Mouse (Mus musculus): ENCODE data around the gene Fgr. TPM values are rescaled to one million over a fixed set of nuclear protein-coding genes. Genes with fewer than 3 reads are reported as not detected.
"Not testable (repeated sequence)": the region's sequence is repeated elsewhere in the genome, so short reads cannot be mapped to it uniquely, and the experiment has no call there.

Gene Fgr
- polyA plus RNA-seq, 1 experiment = 4.9 TPM

GRCm38 (mm10) chr4:132981621-132982020, 7.7 kb downstream of the Fgr start:
- 92% methylated on average over 6 of the region's 6 CpGs for WGBS
- no peak for DNase-seq (ENCODE audit: low read depth, low spot score)

GRCm38 (mm10) chr4:132982999-132983398, 9.1 kb downstream of the Fgr start:
- DNase-seq (ENCODE audit: low read depth, low spot score) = no peak

GRCm38 (mm10) chr4:132983664-132984512, 10.0 kb downstream of the Fgr start:
- DNase-seq (ENCODE audit: low read depth, low spot score) = no peak
- WGBS = 79% methylated on average over 7 of the region's 7 CpGs

More at GRCm38 (mm10) chr4:132982999-132983398, 9.1 kb downstream of the Fgr start:
- 61% methylated on average over 6 of the region's 6 CpGs for WGBS

GRCm38 (mm10) chr4:132988581-132989355, 14.9 kb downstream of the Fgr start:
- DNase-seq (ENCODE audit: low read depth, low spot score) = no peak
- WGBS = 84% methylated on average over 6 of the region's 6 CpGs

GRCm38 (mm10) chr4:132993553-132993952, 19.7 kb downstream of the Fgr start:
- no peak for DNase-seq (ENCODE audit: low read depth, low spot score)
- 84% methylated on average over 4 of the region's 4 CpGs for WGBS

- DNase-seq (ENCODE audit: low read depth, low spot score) = no peak
- WGBS = 52% methylated on average over 14 of the region's 14 CpGs
Observed at GRCm38 (mm10) chr4:132997469-132998237, 23.8 kb downstream of the Fgr start.

- 30% methylated on average over 10 of the region's 10 CpGs for WGBS
- DNase-seq (ENCODE audit: low read depth, low spot score) = no peak
Observed at GRCm38 (mm10) chr4:133002896-133003295, 29.0 kb downstream of the Fgr start.

GRCm38 (mm10) chr4:133003316-133004018, 29.6 kb downstream of the Fgr start:
- 76% methylated on average over 21 of the region's 21 CpGs for WGBS
- DNase-seq (ENCODE audit: low read depth, low spot score) = no peak

- peak; percentile 45 for DNase-seq (ENCODE audit: low read depth, low spot score)
- WGBS = 7% methylated on average over 3 of the region's 3 CpGs
Observed at GRCm38 (mm10) chr4:133005233-133005632, 31.3 kb downstream of the Fgr start.

GRCm38 (mm10) chr4:133005885-133006451, 32.1 kb downstream of the Fgr start:
- WGBS = 32% methylated on average over 6 of the region's 6 CpGs
- DNase-seq (ENCODE audit: low read depth, low spot score) = not testable (repeated sequence)

GRCm38 (mm10) chr4:133007513-133008380, 33.9 kb downstream of the Fgr start:
- DNase-seq (ENCODE audit: low read depth, low spot score) = no peak
- WGBS = 66% methylated on average over 15 of the region's 15 CpGs

GRCm38 (mm10) chr4:133009131-133009530, 35.2 kb downstream of the Fgr start:
- 2% methylated on average over 4 of the region's 4 CpGs for WGBS
- DNase-seq (ENCODE audit: low read depth, low spot score) = no peak

GRCm38 (mm10) chr4:133009676-133010075, 35.8 kb downstream of the Fgr start:
- 64% methylated on average over 5 of the region's 5 CpGs for WGBS
- no peak for DNase-seq (ENCODE audit: low read depth, low spot score)

GRCm38 (mm10) chr4:133010611-133011010, 36.7 kb downstream of the Fgr start:
- no peak for DNase-seq (ENCODE audit: low read depth, low spot score)

GRCm38 (mm10) chr4:133011028-133011820, 37.3 kb downstream of the Fgr start, which contains the start of gene Ahdc1:
Ahdc1 (plus strand) TSS chr4:133011260.
- WGBS = under 1% methylated on average over 65 of the region's 66 CpGs
- peak; percentile 50 for DNase-seq (ENCODE audit: low read depth, low spot score)

More at GRCm38 (mm10) chr4:133010611-133011010, 36.7 kb downstream of the Fgr start:
- WGBS = 6% methylated on average over 17 of the region's 17 CpGs

GRCm38 (mm10) chr4:133011821-133012775, 38.2 kb downstream of the Fgr start:
- WGBS = under 1% methylated on average over 81 of the region's 84 CpGs
- no peak for DNase-seq (ENCODE audit: low read depth, low spot score)
